21 mouse cellular contexts compared by ENCODE assay signal in genomic region chrX:85207001-85207400, GRCm38 (mm10). TPM values are rescaled to one million over a fixed set of nuclear protein-coding genes. Genes with fewer than 3 reads are reported as not detected.
"Had no signal": no experiment of that assay in that cellular context is flagged by ENCODE, and none has a peak within 500 bp of the region (broad histone marks: within the 10 kb centered on the region; RNA-seq: fewer than 3 reads in every experiment).

No protein-coding gene starts in this region.

- H3K27ac ChIP-seq: neural tube, embryonic 15.5 days; stomach, embryonic 15.5 days; stomach, postnatal 0 days had no signal

- DNase-seq: retina, postnatal 1 day; right cerebral cortex, adult 18-20 months; right cerebral cortex, postnatal 14 days; right cerebral cortex, postnatal 25 days; right cerebral cortex, postnatal 4 days; spleen, adult 18-20 months; thymus, adult 18-20 months; thymus, adult 2 months; thymus, postnatal 14 days; thymus, postnatal 25 days; thymus, postnatal 36 days; thymus, postnatal 4 days had no signal

- H3K9ac ChIP-seq: neural tube, embryonic 15.5 days; stomach, embryonic 15.5 days had no signal

- H3K27me3 ChIP-seq: neural tube, embryonic 15.5 days; stomach, embryonic 15.5 days had no signal

- H3K4me1 ChIP-seq: neural tube, embryonic 15.5 days; stomach, embryonic 15.5 days had no signal

- H3K4me3 ChIP-seq: neural tube, embryonic 15.5 days; stomach, embryonic 15.5 days had no signal

- H3K36me3 ChIP-seq: neural tube, embryonic 15.5 days; stomach, embryonic 15.5 days had no signal

- H3K4me2 ChIP-seq: neural tube, embryonic 15.5 days; stomach, embryonic 15.5 days had no signal

- H3K9me3 ChIP-seq: neural tube, embryonic 15.5 days; stomach, embryonic 15.5 days had no signal

RNA-seq across cellular contexts. Expression of gene Fthl17a, which starts 42.5 kb away (rescaled TPM):
- polyA plus RNA-seq: neural tube, embryonic 14.5 days; neural tube, embryonic 15.5 days; small intestine, adult 2 months; spleen, adult 2 months; stomach, embryonic 14.5 days; stomach, embryonic 15.5 days; stomach, embryonic 16.5 days; stomach, postnatal 0 days; thymus, adult 2 months; urinary bladder, adult 2 months had no signal
